Mouse (Mus musculus) left cerebral cortex, postnatal 4 days (tissue): ENCODE measurements around the gene Krt86. TPM values are rescaled to one million over a fixed set of nuclear protein-coding genes. Genes with fewer than 3 reads are reported as not detected.
"Not testable (repeated sequence)": the region's sequence is repeated elsewhere in the genome, so short reads cannot be mapped to it uniquely, and the experiment has no call there.

Source experiments
- DNase-seq: peaks from one replicate; pipeline ENCODE4 v3.0.0-alpha.2; 2022
- intact Hi-C: fragments of 180-260 bp; cut with DNase I; formaldehyde crosslinking; loops from one replicate; pipeline ENCODE4 v1.15.1; 2025
- total RNA-seq, 2 experiments: library from RNA; stranded (reverse); gene quantifications; 2 replicates each; pipeline ENCODE4 v1.2.3; 2021

Gene Krt86
- total RNA-seq, 2 experiments from 2014 or later, result not detected

- DNase-seq, result no peak
- intact Hi-C loops, result no loop called here
Measured at GRCm38 (mm10) chr15:101491431-101491830, 18.2 kb downstream of the Krt86 start, which contains the start of gene Krt83. TSS of gene Krt83 (minus strand) at chr15:101491512.

- DNase-seq, result no peak
- intact Hi-C loops, result no loop called here
Measured at GRCm38 (mm10) chr15:101492718-101493117, 19.4 kb downstream of the Krt86 start.

GRCm38 (mm10) chr15:101493713-101494112 is 20.4 kb downstream of the Krt86 start:
- intact Hi-C loops, result no loop called here
- DNase-seq, result no peak

- intact Hi-C loops, result no loop called here
- DNase-seq, result no peak
Measured at GRCm38 (mm10) chr15:101494203-101494602, 20.9 kb downstream of the Krt86 start.

GRCm38 (mm10) chr15:101495266-101495665 is 22.0 kb downstream of the Krt86 start:
- intact Hi-C loops, result no loop called here

GRCm38 (mm10) chr15:101497181-101497580 is 23.9 kb downstream of the Krt86 start:
- DNase-seq, result peak; percentile 37
- intact Hi-C loops, result no loop called here

More at GRCm38 (mm10) chr15:101495266-101495665, 22.0 kb downstream of the Krt86 start:
- no peak for DNase-seq

GRCm38 (mm10) chr15:101506896-101507758 is 33.8 kb downstream of the Krt86 start:
- intact Hi-C loops, result loop anchor here (10.0 kb wide), 1 partner anchor 162 kb away; no protein-coding TSS in a partner anchor
- no peak for DNase-seq

- intact Hi-C loops, result loop anchor here (10.0 kb wide), 1 partner anchor 163 kb away; no protein-coding TSS in a partner anchor
- no peak for DNase-seq
Measured at GRCm38 (mm10) chr15:101508247-101508646, 35.0 kb downstream of the Krt86 start.

GRCm38 (mm10) chr15:101517161-101517560 is 43.9 kb downstream of the Krt86 start, which contains the start of gene Gm49425:
TSS of gene Gm49425 (minus strand) at chr15:101517261.
- intact Hi-C loops, result loop anchor here (10.0 kb wide), 1 partner anchor 92 kb away; no protein-coding TSS in a partner anchor

GRCm38 (mm10) chr15:101519792-101520191 is 46.5 kb downstream of the Krt86 start:
- intact Hi-C loops, result loop anchor here (1.0 to 10.0 kb wide), 4 partner anchors 95 to 454 kb away; no protein-coding TSS in a partner anchor

More at GRCm38 (mm10) chr15:101517161-101517560, 43.9 kb downstream of the Krt86 start, which contains the start of gene Gm49425:
- not testable (repeated sequence) for DNase-seq

GRCm38 (mm10) chr15:101522556-101523232 is 49.4 kb downstream of the Krt86 start:
- no peak for DNase-seq
- intact Hi-C loops, result loop anchor here (5.0 kb wide), 2 partner anchors 185 to 250 kb away; no protein-coding TSS in a partner anchor

More at GRCm38 (mm10) chr15:101519792-101520191, 46.5 kb downstream of the Krt86 start:
- DNase-seq, result peak; percentile 82

Other genes with a start within 250 kb of the Krt86 start
- 10 to 100 TPM; 12.3 to 13.5 TPM for gene Grasp, start 249.3 kb upstream of the Krt86 start, total RNA-seq
- 10 to 100 TPM; 20.1 to 22.6 TPM for gene Nr4a1, start 219.2 kb upstream of the Krt86 start, total RNA-seq
- 10 to 100 TPM; 36.5 to 37.1 TPM for gene Atg101, start 189.2 kb upstream of the Krt86 start, total RNA-seq
- gene 6030408B16Rik, start 180.3 kb upstream of the Krt86 start, total RNA-seq, result under 1 TPM in 1 of 2 experiments, not detected in 1; 0.56 TPM
- gene Krt80, start 103.3 kb upstream of the Krt86 start, total RNA-seq, result under 1 TPM; 0.46 to 0.60 TPM
- gene Krt7, start 62.4 kb upstream of the Krt86 start, total RNA-seq, result under 1 TPM in 1 of 2 experiments, not detected in 1; 0.16 TPM
- under 1 TPM; 0.24 to 0.38 TPM for gene Krt87, start 34.7 kb upstream of the Krt86 start, total RNA-seq
- gene Krt88, start 25.7 kb upstream of the Krt86 start, total RNA-seq, result not detected
- not detected for gene Krt81, start 9.7 kb upstream of the Krt86 start, total RNA-seq
- gene Krt83, start 18.0 kb downstream of the Krt86 start, total RNA-seq, result not detected
- gene Gm49425, start 43.8 kb downstream of the Krt86 start, total RNA-seq, result not detected
- not detected for gene Krt84, start 59.3 kb downstream of the Krt86 start, total RNA-seq
- not detected for gene Krt82, start 77.2 kb downstream of the Krt86 start, total RNA-seq
- gene Krt90, start 89.5 kb downstream of the Krt86 start, total RNA-seq, result not detected
- not detected for gene Krt75, start 100.4 kb downstream of the Krt86 start, total RNA-seq
- gene Gm5414, start 154.7 kb downstream of the Krt86 start, total RNA-seq, result not detected
- not detected for gene Gm5478, start 173.9 kb downstream of the Krt86 start, total RNA-seq
- gene Krt6b, start 206.8 kb downstream of the Krt86 start, total RNA-seq, result not detected
- not detected for gene Krt6a, start 220.8 kb downstream of the Krt86 start, total RNA-seq
- not detected for gene Krt5, start 239.4 kb downstream of the Krt86 start, total RNA-seq